In genomic region chr17:30539098-30539497, GRCm38 (mm10) we compare ENCODE assay signal across 9 mouse cellular contexts. TPM values are rescaled to one million over a fixed set of nuclear protein-coding genes. Genes with fewer than 3 reads are reported as not detected.
DNase-seq lines count a peak whose midpoint lies in the region; ATAC-seq and TF ChIP-seq lines count a peak whose summit lies in the region.
"Had no signal": no experiment of that assay in that cellular context is flagged by ENCODE, and none has a peak within 500 bp of the region (broad histone marks: within the 10 kb centered on the region; RNA-seq: fewer than 3 reads in every experiment).

No protein-coding gene starts in this region.

- no peak overlapping the region for H3K9ac ChIP-seq in hindbrain, postnatal 0 days (replicated peaks; ENCODE audit: low read length)
- H3K9ac ChIP-seq: liver, embryonic 14.5 days had no signal

- H3K4me1 ChIP-seq in hindbrain, postnatal 0 days (ENCODE audit: insufficient read depth, low read length), result peaks cover 5% of the 10 kb centered on the region; the same call in 1 of the 2 replicates
- H3K4me1 ChIP-seq in hindbrain, embryonic 10.5 days (replicated peaks), result peaks cover 21% of the 10 kb centered on the region; the same call in 1 of the 2 replicates

- no peak for TF ChIP-seq CTCF in hindbrain, postnatal 0 days (IDR thresholded peaks at IDR 0.05; ENCODE audit: low read depth)

- no peak overlapping the region for H3K4me2 ChIP-seq in hindbrain, postnatal 0 days (ENCODE audit: low read depth, low read length)

- H3K27me3 ChIP-seq in hindbrain, postnatal 0 days (ENCODE audit: insufficient read depth, low read length), result no peaks in the 10 kb centered on the region
- no peaks in the 10 kb centered on the region for H3K27me3 ChIP-seq in hindbrain, embryonic 10.5 days (ENCODE audit: insufficient read depth, poor library complexity, severe bottlenecking)

- no peaks in the 10 kb centered on the region for H3K9me3 ChIP-seq in hindbrain, postnatal 0 days (ENCODE audit: low read length)
- H3K9me3 ChIP-seq in hindbrain, embryonic 10.5 days, result no peaks in the 10 kb centered on the region

- H3K36me3 ChIP-seq in hindbrain, postnatal 0 days (ENCODE audit: insufficient read depth, low read length), result no peaks in the 10 kb centered on the region
- no peaks in the 10 kb centered on the region for H3K36me3 ChIP-seq in hindbrain, embryonic 10.5 days

- no peak overlapping the region for H3K4me3 ChIP-seq in hindbrain, postnatal 0 days (ENCODE audit: low read length)
- no peak overlapping the region for H3K4me3 ChIP-seq in hindbrain, embryonic 10.5 days

- 27% methylated on average over 8 of the region's 8 CpGs for WGBS in hindbrain, postnatal 0 days
- WGBS in hindbrain, embryonic 10.5 days, result 63% methylated on average over 8 of the region's 8 CpGs

- no peak for ATAC-seq in hindbrain, postnatal 0 days

- no peak overlapping the region; the same call in 1 of the 2 replicates for H3K27ac ChIP-seq in hindbrain, postnatal 0 days
- no peak overlapping the region for H3K27ac ChIP-seq in hindbrain, embryonic 10.5 days
- H3K27ac ChIP-seq: liver, embryonic 14.5 days had no signal

- peak; percentile 65 for DNase-seq in hindbrain, postnatal 0 days (ENCODE audit: low spot score)
- DNase-seq in hindbrain, embryonic 10.5 days (ENCODE audit: low spot score), result no peak
- peak; percentile 60 for DNase-seq in cerebellum, adult 8-10 months
- peak; percentile 39 for DNase-seq in gastrocnemius, postnatal 25 days
- peak; percentile 66 for DNase-seq in layer of hippocampus, adult 9-10 months (ENCODE audit: low spot score)
- no peak for DNase-seq in spleen, adult 18-20 months
- DNase-seq in embryo, embryonic 9.5 days (ENCODE audit: extremely low spot score), result no peak
- no peak for DNase-seq in Muller cell, postnatal 12 days (ENCODE audit: inconsistent ontology term)

RNA-seq across cellular contexts. Expression of gene Btbd9, which starts 37.2 kb away (rescaled TPM):
- 67.7 and 72.7 TPM in 2 replicates for total RNA-seq in hindbrain, postnatal 0 days (2014; rRNA removed)
- 115 and 122 TPM in 2 replicates for polyA plus RNA-seq in hindbrain, postnatal 0 days (2015; fragmentation: Nextera tagmentation; extraction: Ambion mirVana)
- polyA plus RNA-seq in hindbrain, embryonic 10.5 days (2016; fragmentation: Nextera tagmentation; extraction: Ambion mirVana), result 66.1 and 67.3 TPM in 2 replicates
- total RNA-seq in gastrocnemius, postnatal 25 days (2021), result 10 to 100 TPM in 1 of 2 experiments, 1 to 10 TPM in 1; 8.0 to 12.4 TPM

Comparison
In these comparisons a context has a peak if more than half of its experiments do, and no peak if none do; other contexts are left out.
1. DNase-seq: peak in hindbrain, postnatal 0 days (single experiment), cerebellum, adult 8-10 months (single experiment), gastrocnemius, postnatal 25 days (single experiment) and layer of hippocampus, adult 9-10 months (single experiment); none in hindbrain, embryonic 10.5 days (single experiment), spleen, adult 18-20 months (0 of 2), embryo, embryonic 9.5 days (single experiment) and Muller cell, postnatal 12 days (single experiment).